Mouse (Mus musculus) limb, embryonic 11.5 days (tissue): ENCODE measurements around the gene Btbd2. TPM values are rescaled to one million over a fixed set of nuclear protein-coding genes. Genes with fewer than 3 reads are reported as not detected.

ENCODE experiments used
- ATAC-seq: fragments of 200-750 bp; cut with Nextera tagmentation; 2 replicates; pipeline ENCODE4 v1.8.0; 2017; ENCODE audit warnings: low read depth; ENCODE audit not compliant: insufficient number of reproducible peaks, low FRiP score, low TSS enrichment
- DNase-seq: peaks from one replicate; pipeline ENCODE4 v3.0.0-alpha.2; 2015; ENCODE audit warnings: low spot score
- H3K27ac ChIP-seq: fragments of 300-500 bp; sonication (generic); replicated peaks from 2 replicates; pipeline ENCODE4 v1.5.1; 2014; ENCODE audit warnings: low read depth, mild to moderate bottlenecking, low read length
- H3K27me3 ChIP-seq: fragments of 300-500 bp; sonication (generic); 2 replicates; pipeline ENCODE4 v1.6.1; 2014; ENCODE audit warnings: mild to moderate bottlenecking, low read length, mixed read lengths; ENCODE audit not compliant: control insufficient read depth, insufficient read depth
- H3K36me3 ChIP-seq: fragments of 300-500 bp; sonication (generic); 2 replicates; pipeline ENCODE4 v1.6.1; 2014; ENCODE audit warnings: mild to moderate bottlenecking, low read length, moderate library complexity, mixed read lengths; ENCODE audit not compliant: control insufficient read depth, insufficient read depth
- H3K4me1 ChIP-seq: fragments of 300-500 bp; sonication (generic); 2 replicates; pipeline ENCODE4 v1.6.1; 2014; ENCODE audit warnings: low read length, mixed read lengths; ENCODE audit not compliant: control insufficient read depth, insufficient read depth
- H3K4me2 ChIP-seq: fragments of 300-500 bp; sonication (generic); 2 replicates; pipeline ENCODE4 v1.6.1; 2014; ENCODE audit warnings: low read depth, mild to moderate bottlenecking, moderate library complexity; ENCODE audit not compliant: severe bottlenecking
- H3K4me3 ChIP-seq: fragments of 300-500 bp; sonication (generic); 2 replicates; pipeline ENCODE4 v1.5.1; 2014; ENCODE audit warnings: low read depth, low read length
- H3K9ac ChIP-seq: fragments of 300-500 bp; sonication (generic); 2 replicates; pipeline ENCODE4 v1.6.1; 2014; ENCODE audit warnings: mild to moderate bottlenecking, low read length
- H3K9me3 ChIP-seq: fragments of 300-500 bp; sonication (generic); 2 replicates; pipeline ENCODE4 v1.6.1; 2016; ENCODE audit warnings: low read length; ENCODE audit not compliant: control insufficient read depth
- WGBS: fragments of 180-500 bp; shearing (Covaris S2); extraction: QIAGEN DNeasy Blood & Tissue Kit; methylation state at CpG from one replicate; pipeline ENCODE4 v1.1.7; 2014; 5-methylcytosine and 5-hydroxymethylcytosine counted together
- polyA plus RNA-seq: library from polyadenylated mRNA; unstranded; fragments of >200 nt; fragmentation: Nextera tagmentation; extraction: Ambion mirVana; gene quantifications from 2 replicates; pipeline ENCODE4 v1.2.1, GENCODE M21; 2014

Btbd2 gene
- polyA plus RNA-seq, 1 experiment from 2014 or later: 67.4 TPM

DNA sequence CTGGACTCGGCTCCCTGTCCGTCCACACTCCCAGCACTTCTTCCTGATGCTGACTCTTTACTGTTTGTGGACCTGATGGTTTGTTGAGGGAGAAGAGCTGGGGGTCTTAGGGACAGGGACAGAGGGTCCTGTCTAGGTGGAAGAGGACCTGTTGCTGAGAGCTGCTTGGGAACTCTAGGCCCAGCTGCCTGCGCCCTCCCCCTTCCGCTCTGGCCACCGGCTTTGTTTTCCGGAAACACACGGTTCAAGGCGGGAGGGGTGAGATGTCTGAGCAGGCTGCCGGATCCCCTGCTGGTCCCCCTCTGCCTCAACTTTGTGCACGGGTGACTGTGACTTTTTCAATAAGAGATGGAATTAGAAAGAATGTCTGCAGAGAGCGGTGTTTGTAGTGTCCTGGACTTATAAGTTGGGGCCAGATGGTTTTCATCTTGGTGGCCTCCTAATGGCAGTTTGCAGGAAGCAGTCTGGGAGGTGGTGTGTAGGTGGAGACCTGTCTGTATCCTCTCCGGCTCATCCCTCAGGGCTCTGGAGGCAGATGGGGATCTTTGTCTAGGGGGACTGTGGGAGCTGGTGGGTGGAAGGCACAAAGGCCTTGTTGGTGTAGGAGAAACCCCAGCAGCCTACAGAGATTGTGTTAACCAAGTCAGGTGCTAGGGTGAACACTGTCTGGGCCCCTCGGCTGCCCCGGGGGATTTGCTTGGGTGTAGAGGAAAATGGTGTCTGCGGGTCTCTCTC, 33.2 kb downstream of the Btbd2 start:
- peaks cover 24% of the 10 kb centered on the region for H3K4me1 ChIP-seq
- peak overlapping the region; percentile 87 for H3K27ac ChIP-seq
- ATAC-seq (no peak), DNase-seq (peak; percentile 78)
- H3K27me3 ChIP-seq: no peaks in the 10 kb centered on the region
- no peaks in the 10 kb centered on the region for H3K9me3 ChIP-seq
- H3K4me2 ChIP-seq: peak overlapping the region; percentile 64
- H3K36me3 ChIP-seq: 0 out of 2 replicates have a peak, but pooled peaks cover under 1% of the 10 kb centered on the region
- 12% methylated on average over 15 of the region's 15 CpGs for WGBS
- H3K9ac ChIP-seq: peak overlapping the region; percentile 80
- H3K4me3 ChIP-seq: peak overlapping the region; percentile 87

DNA sequence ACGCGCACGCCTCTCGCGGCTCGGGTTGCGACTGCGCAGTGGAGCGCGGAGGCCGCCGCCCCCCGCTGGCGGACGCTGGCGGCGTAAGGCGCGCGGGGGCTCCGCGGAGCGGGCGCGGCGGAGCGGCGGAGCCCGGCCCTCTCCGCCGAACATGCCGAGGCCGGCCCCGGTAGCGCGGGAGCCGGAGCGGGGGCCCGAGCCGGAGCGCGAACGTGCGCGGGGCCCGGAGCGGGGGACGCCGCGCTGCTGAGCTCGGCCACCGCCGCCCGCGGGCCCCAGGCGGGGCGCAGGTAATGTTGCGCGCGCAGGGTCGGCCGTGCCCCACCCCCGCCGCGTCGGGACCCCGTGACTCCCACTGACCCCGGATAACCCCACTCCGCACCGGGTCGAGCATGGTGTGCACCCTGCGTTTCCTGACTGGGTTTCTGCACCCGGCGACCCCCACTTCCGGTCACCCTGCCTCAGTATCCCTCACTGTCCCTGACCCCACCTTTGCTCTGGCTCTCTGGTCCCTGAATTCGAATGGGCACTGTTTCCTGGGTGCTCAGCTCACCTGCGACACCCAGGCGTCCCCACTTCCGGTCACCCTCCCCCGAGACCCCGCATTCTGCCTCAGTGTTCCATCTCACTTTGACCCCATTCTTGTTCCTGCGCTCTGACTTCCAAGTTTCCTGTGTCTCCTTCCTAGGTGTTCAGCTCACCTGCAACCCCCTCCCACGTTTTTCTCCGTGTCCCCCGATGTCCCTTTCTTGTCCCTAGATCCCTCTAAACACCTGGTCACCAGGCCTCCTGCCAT, 34.0 kb downstream of the Btbd2 start, which contains the start of gene Csnk1g2:
Gene Csnk1g2 (plus strand): TSS at position 178 of the 796 bp plus-strand sequence.
- WGBS: under 1% methylated on average over 85 of the region's 85 CpGs
- no peaks in the 10 kb centered on the region for H3K36me3 ChIP-seq
- peak within 1 kb of the TSS; percentile 87 for H3K27ac ChIP-seq
- 0 out of 2 replicates have a peak, but pooled peaks have one; percentile 10 for ATAC-seq
- peak within 1 kb of the TSS; percentile 87 for H3K4me3 ChIP-seq
- peaks cover 24% of the 10 kb centered on the region for H3K4me1 ChIP-seq
- peak within 1 kb of the TSS; percentile 69 for H3K4me2 ChIP-seq
- H3K27me3 ChIP-seq: no peaks in the 10 kb centered on the region
- DNase-seq: peak; percentile 63
- no peaks in the 10 kb centered on the region for H3K9me3 ChIP-seq
- peak within 1 kb of the TSS; percentile 80 for H3K9ac ChIP-seq

DNA sequence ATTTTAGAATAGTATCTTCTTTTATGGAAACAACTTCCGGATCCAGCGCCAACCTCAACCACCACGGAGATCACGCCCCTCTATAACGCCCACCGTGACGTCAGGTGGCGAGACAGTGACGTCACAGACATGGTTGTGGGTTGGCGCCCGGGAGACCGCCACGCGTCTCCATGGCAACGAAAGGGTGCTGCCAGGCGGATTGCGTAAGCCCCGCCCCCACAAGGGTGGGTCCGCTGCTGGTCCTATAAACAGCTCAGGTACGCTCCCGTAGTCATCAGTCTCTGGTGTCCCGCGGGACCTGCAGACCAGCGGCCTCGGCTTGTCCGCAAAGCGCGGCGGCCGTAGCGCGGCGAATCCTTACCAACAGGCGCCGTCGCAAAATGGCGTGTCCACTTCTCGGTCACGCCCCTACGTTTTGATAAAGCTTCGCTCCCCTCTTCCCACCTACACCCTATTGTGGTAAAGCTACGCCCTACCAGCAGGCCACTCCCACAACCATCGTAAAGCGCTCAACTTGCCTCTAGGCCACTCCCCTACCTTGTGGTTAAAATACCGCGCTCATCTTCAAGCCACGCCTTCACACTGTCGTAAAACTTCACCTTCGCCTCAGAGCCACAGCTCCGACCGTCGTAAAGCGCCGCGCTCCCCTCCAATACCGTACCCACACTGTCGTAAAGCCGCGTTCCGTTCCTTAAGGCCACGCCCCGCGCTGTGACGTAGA, 34.8 kb downstream of the Btbd2 start:
- Histone ChIP-seq H3K9me3 (no peaks in the 10 kb centered on the region), H3K27ac (peak overlapping the region; percentile 53), H3K27me3 (no peaks in the 10 kb centered on the region), H3K36me3 (no peaks in the 10 kb centered on the region), H3K4me2 (peak overlapping the region; percentile 69), H3K4me3 (peak overlapping the region; percentile 87), H3K9ac (peak overlapping the region; percentile 80), H3K4me1 (peaks cover 17% of the 10 kb centered on the region)
- under 1% methylated on average over 64 of the region's 64 CpGs for WGBS
- ATAC-seq: peak; percentile 95
- DNase-seq: peak; percentile 100

DNA sequence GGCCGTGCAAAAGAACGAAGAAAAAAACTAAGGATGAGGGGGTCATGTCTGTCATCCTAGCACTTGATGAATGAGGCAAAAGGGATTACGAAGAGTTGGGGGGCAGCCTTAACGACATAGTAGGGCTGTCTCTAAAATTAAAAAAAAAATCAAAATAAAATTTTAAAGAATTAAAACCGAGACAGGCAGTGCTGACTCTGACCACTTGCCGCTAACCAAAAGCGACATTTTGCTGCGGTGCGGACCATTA, 35.3 kb downstream of the Btbd2 start:
- no peak for ATAC-seq
- Histone ChIP-seq H3K9ac (peak overlapping the region; percentile 48; the same call in 1 of the 2 replicates), H3K27me3 (no peaks in the 10 kb centered on the region), H3K4me3 (peak overlapping the region; percentile 87), H3K27ac (peak overlapping the region; percentile 33; the same call in 1 of the 2 replicates), H3K9me3 (no peaks in the 10 kb centered on the region), H3K36me3 (no peaks in the 10 kb centered on the region), H3K4me1 (peaks cover 17% of the 10 kb centered on the region), H3K4me2 (peak overlapping the region; percentile 69)
- 6% methylated on average over 9 of the region's 9 CpGs for WGBS
- no peak for DNase-seq

DNA sequence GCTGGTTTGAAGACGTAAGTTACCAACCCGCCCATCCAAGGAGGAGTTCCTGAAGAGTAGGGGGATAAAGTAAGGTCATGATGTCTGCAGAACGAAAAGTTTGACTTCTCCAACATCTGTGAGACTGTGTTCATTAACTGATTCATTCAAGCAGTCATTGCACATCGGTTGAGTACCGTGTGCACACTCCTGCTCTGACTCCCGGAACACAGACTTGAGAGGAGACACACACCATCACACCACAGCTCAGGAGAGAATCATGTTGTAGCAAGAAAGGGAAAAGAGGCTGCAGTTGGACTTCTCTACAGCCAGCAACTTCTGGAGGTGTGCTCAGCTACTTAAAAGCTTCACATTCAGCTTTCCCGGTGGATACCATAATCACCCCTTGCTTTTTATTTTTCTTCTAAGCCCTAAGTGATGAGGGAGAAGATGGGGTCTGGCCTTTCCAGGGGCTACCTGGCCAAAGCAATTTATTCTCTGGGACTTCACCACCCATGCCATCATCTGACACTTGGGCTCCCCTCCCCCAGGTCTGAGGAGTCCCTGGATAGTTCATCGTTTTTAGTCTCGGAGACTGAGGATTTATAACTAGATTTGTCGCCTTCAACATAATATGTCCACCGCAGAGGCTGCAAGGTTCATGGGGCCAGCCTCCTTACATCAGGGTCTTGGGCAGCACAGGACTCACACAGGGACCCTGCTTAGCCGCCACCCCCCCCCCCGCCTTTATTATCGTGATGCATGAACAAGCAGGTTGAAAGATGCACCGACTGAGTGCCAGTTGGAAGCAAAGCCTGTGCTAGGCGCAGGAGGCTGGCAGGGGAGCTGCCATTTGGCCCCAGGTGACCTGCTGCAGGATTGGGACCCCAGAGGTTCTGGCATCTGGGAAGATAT, 35.8 kb downstream of the Btbd2 start:
- Histone ChIP-seq H3K27me3 (no peaks in the 10 kb centered on the region), H3K4me1 (peaks cover 17% of the 10 kb centered on the region)

DNA sequence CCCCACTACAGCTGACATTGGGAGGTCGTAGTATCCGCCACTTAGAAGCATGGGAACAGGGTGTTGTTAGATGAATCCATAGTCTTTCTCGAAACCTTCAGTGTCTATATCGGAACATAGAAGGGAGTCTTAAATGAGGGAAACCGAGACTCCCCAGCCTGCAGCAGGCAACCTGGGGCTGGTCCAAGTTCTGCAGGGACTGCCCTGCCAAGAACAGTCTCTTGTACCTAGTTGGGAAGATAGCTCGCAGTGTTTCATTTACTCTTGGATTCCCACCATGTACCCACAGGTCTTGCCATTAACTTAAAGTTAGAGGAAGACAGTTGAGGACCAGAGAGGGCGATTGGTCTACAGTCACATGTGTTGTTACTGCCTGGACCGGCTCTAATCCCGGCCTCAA, 36.5 kb downstream of the Btbd2 start:
- Histone ChIP-seq H3K36me3 (peaks cover 2% of the 10 kb centered on the region; the same call in 1 of the 2 replicates), H3K27me3 (no peaks in the 10 kb centered on the region), H3K9me3 (no peaks in the 10 kb centered on the region), H3K4me3 (no peak overlapping the region), H3K27ac (no peak overlapping the region), H3K4me2 (no peak overlapping the region), H3K9ac (no peak overlapping the region), H3K4me1 (peaks cover 17% of the 10 kb centered on the region)
- 84% methylated on average over 9 of the region's 9 CpGs for WGBS
- ATAC-seq (no peak), DNase-seq (no peak)

More for the DNA sequence above, 35.8 kb downstream of the Btbd2 start:
- ATAC-seq: no peak
- no peaks in the 10 kb centered on the region for H3K9me3 ChIP-seq
- H3K36me3 ChIP-seq: no peaks in the 10 kb centered on the region; the same call in 1 of the 2 replicates
- no peak for DNase-seq
- 59% methylated on average over 16 of the region's 16 CpGs for WGBS
- H3K9ac ChIP-seq: peak overlapping the region; percentile 48; the same call in 1 of the 2 replicates
- H3K4me2 ChIP-seq: peak overlapping the region; percentile 69
- H3K27ac ChIP-seq: peak overlapping the region; percentile 33; the same call in 1 of the 2 replicates
- H3K4me3 ChIP-seq: peak overlapping the region; percentile 87

DNA sequence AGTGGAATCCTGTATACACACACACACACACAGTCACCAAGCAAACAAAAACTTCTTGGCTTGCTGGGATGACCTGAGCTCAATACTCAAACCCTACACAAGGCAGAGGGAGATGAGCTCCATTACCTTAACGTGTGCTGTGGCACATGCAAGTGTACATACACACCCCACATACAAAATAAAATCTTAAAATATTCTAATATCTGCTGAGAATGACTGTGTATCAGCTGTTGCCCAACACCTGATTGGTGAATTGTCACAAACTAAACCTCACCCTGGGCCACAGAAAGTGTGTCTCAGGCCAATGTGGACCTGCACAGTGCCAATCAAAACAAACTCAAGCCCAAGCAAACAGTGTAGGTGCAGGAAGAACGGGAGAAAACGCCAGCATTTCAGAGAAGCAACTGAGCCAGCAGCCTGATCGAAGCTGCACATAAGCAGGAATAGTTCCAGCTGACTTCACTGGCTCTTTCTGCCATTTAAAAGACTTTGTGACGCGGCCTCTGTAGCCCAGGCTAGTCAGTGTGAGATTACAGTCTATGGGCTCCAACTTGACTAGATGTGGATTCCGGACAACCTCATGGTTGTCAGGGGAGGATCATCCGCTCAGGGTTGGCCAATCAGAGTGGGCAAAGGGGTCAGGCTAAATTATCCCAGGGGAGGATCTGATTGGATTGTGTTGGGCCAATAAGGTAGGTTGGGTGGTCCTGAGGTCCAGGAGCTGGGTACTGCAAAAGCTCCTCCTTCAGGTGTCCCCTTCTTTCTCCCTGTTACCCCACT, 37.2 kb downstream of the Btbd2 start:
- H3K9ac ChIP-seq: no peak overlapping the region
- H3K36me3 ChIP-seq: peaks cover 9% of the 10 kb centered on the region; the same call in 1 of the 2 replicates
- no peak overlapping the region for H3K27ac ChIP-seq
- no peak overlapping the region for H3K4me3 ChIP-seq
- no peak overlapping the region for H3K4me2 ChIP-seq
- no peak for ATAC-seq
- H3K9me3 ChIP-seq: no peaks in the 10 kb centered on the region
- peaks cover 15% of the 10 kb centered on the region for H3K4me1 ChIP-seq
- 36% methylated on average over 8 of the region's 8 CpGs for WGBS
- DNase-seq: no peak
- no peaks in the 10 kb centered on the region for H3K27me3 ChIP-seq
